ENCODE assay signal across 10 mouse cellular contexts in the genomic region with DNA sequence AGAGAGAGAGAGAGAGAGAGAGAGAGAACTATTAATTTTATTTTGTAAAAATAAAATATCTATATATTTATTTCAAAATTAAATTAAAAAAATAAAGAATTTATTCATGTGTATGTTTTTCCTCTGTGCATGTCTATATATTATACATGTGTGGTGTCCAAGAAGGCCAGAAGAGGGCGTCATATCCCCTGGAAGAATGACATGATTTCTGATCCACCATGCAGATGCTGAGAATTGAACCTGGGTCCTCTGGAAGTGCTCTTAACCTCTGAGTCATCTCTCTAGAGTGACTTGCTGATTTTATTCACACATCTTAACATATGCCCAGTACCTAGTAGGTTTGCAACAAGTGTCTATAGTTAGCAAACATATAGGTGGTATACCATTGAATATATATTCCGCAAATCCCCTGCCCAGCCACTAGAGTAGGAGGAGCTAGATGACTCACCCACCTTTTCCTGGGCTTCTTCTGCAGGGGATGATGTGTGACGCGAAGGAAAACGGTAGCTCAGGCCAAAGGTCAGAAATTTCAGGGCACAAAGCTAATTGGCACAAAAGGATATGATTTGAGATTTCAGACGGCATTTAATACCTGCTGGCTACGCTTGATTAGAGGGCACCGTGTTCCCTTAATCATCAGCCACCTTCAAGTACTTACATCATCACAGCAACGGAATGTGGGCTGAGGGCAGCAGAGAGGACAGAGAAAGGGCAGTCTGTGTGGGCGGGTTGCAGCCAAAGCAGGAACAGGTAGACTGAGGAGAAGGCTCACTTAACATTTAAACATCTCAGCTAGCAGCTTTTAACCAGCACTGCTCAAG.
DNase-seq lines count a peak whose midpoint lies in the region; ATAC-seq and TF ChIP-seq lines count a peak whose summit lies in the region.
"Had no signal": no experiment of that assay in that cellular context is flagged by ENCODE, and none has a peak within 500 bp of the region (broad histone marks: within the 10 kb centered on the region; RNA-seq: fewer than 3 reads in every experiment).

No protein-coding gene starts in this region.

- no peaks in the 10 kb centered on the region; a peak in 1 of 4 replicates for H3K27me3 ChIP-seq in MEL (ENCODE audit: control insufficient read depth in 1 of 2, insufficient read depth in 2 of 2, low read length in 2 of 2)
- no peaks in the 10 kb centered on the region for H3K27me3 ChIP-seq in intestine, embryonic 14.5 days (replicated peaks; ENCODE audit: control insufficient read depth, insufficient read depth, low read length)
- H3K27me3 ChIP-seq in lung, embryonic 16.5 days (ENCODE audit: control insufficient read depth, insufficient read depth, low read depth, low read length): no peaks in the 10 kb centered on the region
- H3K27me3 ChIP-seq: hindbrain, embryonic 15.5 days; liver, embryonic 13.5 days had no signal

- no peak overlapping the region for H3K4me3 ChIP-seq in layer of hippocampus, adult 2 months
- no peak overlapping the region for H3K4me3 ChIP-seq in MEL (ENCODE audit: control insufficient read depth in 1 of 2, insufficient read depth in 1 of 2, low read depth in 2 of 2, low read length in 2 of 2)
- H3K4me3 ChIP-seq in intestine, embryonic 14.5 days (ENCODE audit: low read depth, low read length): no peak overlapping the region
- no peak overlapping the region for H3K4me3 ChIP-seq in lung, embryonic 16.5 days (ENCODE audit: low read length)
- H3K4me3 ChIP-seq: hindbrain, embryonic 15.5 days; liver, embryonic 13.5 days had no signal

- no peak overlapping the region for H3K27ac ChIP-seq in layer of hippocampus, adult 2 months
- H3K27ac ChIP-seq in MEL (ENCODE audit: control insufficient read depth, low read depth, low read length): no peak overlapping the region
- no peak overlapping the region for H3K27ac ChIP-seq in intestine, embryonic 14.5 days (ENCODE audit: low read depth)
- peak overlapping the region; percentile 73 for H3K27ac ChIP-seq in lung, embryonic 16.5 days (ENCODE audit: low read length)
- H3K27ac ChIP-seq: hindbrain, embryonic 15.5 days; liver, embryonic 13.5 days had no signal

- H3K36me3 ChIP-seq in MEL (ENCODE audit: control insufficient read depth in 1 of 2, insufficient read depth in 2 of 2, low read length in 2 of 2): no peaks in the 10 kb centered on the region
- H3K36me3 ChIP-seq in intestine, embryonic 14.5 days (ENCODE audit: control insufficient read depth, insufficient read depth, low read length): no peaks in the 10 kb centered on the region
- no peaks in the 10 kb centered on the region for H3K36me3 ChIP-seq in lung, embryonic 16.5 days (ENCODE audit: control insufficient read depth, insufficient read depth, low read length)
- H3K36me3 ChIP-seq: hindbrain, embryonic 15.5 days; liver, embryonic 13.5 days had no signal

- H3K4me1 ChIP-seq in MEL (ENCODE audit: control insufficient read depth in 1 of 2, insufficient read depth in 2 of 2, low read length in 2 of 2): 0 out of 4 replicates have a peak, but pooled peaks cover 0 to 3% of the 10 kb centered on the region in 2 experiments
- no peaks in the 10 kb centered on the region for H3K4me1 ChIP-seq in intestine, embryonic 14.5 days (replicated peaks; ENCODE audit: control insufficient read depth, insufficient read depth, low read length)
- H3K4me1 ChIP-seq in lung, embryonic 16.5 days (replicated peaks; ENCODE audit: control insufficient read depth, insufficient read depth, low read length): peaks cover 11% of the 10 kb centered on the region
- H3K4me1 ChIP-seq: hindbrain, embryonic 15.5 days; liver, embryonic 13.5 days had no signal

- 33% methylated on average over 10 of the region's 10 CpGs for WGBS in intestine, embryonic 14.5 days
- 24% methylated on average over 10 of the region's 10 CpGs for WGBS in lung, embryonic 16.5 days

- H3K9me3 ChIP-seq in MEL (replicated peaks; ENCODE audit: insufficient read depth, low read length): no peaks in the 10 kb centered on the region
- H3K9me3 ChIP-seq in intestine, embryonic 14.5 days (ENCODE audit: control insufficient read depth, low read length): no peaks in the 10 kb centered on the region
- no peaks in the 10 kb centered on the region for H3K9me3 ChIP-seq in lung, embryonic 16.5 days (ENCODE audit: control insufficient read depth, low read length)
- H3K9me3 ChIP-seq: hindbrain, embryonic 15.5 days; liver, embryonic 13.5 days had no signal

- H3K4me2 ChIP-seq in intestine, embryonic 14.5 days (ENCODE audit: low read length): no peak overlapping the region
- peak overlapping the region; percentile 15 for H3K4me2 ChIP-seq in lung, embryonic 16.5 days (ENCODE audit: low read depth, low read length)
- H3K4me2 ChIP-seq: hindbrain, embryonic 15.5 days; liver, embryonic 13.5 days had no signal

- TF ChIP-seq EP300 in MEL (IDR thresholded peaks at IDR 0.05; ENCODE audit: low read depth in 1 of 2, low read length in 2 of 2): no peak

- no peak for TF ChIP-seq POLR2A in MEL (IDR thresholded peaks at IDR 0.05; ENCODE audit: control insufficient read depth in 1 of 2, insufficient read depth in 1 of 2, low read depth in 1 of 2, low read length in 2 of 2, poor library complexity in 1 of 2)

- DNase-seq in layer of hippocampus, adult 2 months (ENCODE audit: low spot score in 2 of 2): no peak
- no peak for DNase-seq in layer of hippocampus, adult 11-12 months (ENCODE audit: low spot score)
- peak; percentile 13 for DNase-seq in MEL (ENCODE audit: low read depth, low spot score)
- no peak for DNase-seq in intestine, embryonic 14.5 days (ENCODE audit: low spot score)
- no peak for DNase-seq in left cerebral cortex, postnatal 25 days (ENCODE audit: low spot score in 2 of 2)
- DNase-seq in cerebellum, adult 18-20 months: no peak
- no peak for DNase-seq in right cerebral cortex, postnatal 14 days
- DNase-seq: liver, embryonic 13.5 days had no signal

- H3K79me2 ChIP-seq in MEL (ENCODE audit: control insufficient read depth, insufficient read depth, low read length, poor library complexity): no peaks in the 10 kb centered on the region

- peak; percentile 3 for TF ChIP-seq RAD21 in MEL (IDR thresholded peaks at IDR 0.05; ENCODE audit: low read depth, low read length)

- peak; percentile 35; the same call in 1 of the 2 replicates for ATAC-seq in intestine, embryonic 14.5 days (replicated peaks; ENCODE audit: low FRiP score, low TSS enrichment, low read depth)
- ATAC-seq in lung, embryonic 16.5 days (ENCODE audit: low read depth): peak; percentile 57

- peak; percentile 49 for TF ChIP-seq CTCF in layer of hippocampus, adult 2 months (conservative IDR thresholded peaks at IDR 0.05)
- TF ChIP-seq CTCF in MEL (IDR thresholded peaks at IDR 0.05 in 2 of 3, conservative IDR thresholded peaks at IDR 0.05 in 1 of 3; ENCODE audit: control insufficient read depth in 1 of 3, insufficient read depth in 1 of 3, low read depth in 2 of 3, low read length in 3 of 3, poor library complexity in 1 of 3, severe bottlenecking in 1 of 3): peak in 1 of 3 experiments; percentile 16; a peak in 1 of 6 replicates

- no peak overlapping the region for H3K9ac ChIP-seq in MEL (ENCODE audit: control insufficient read depth, low read depth, low read length, poor library complexity, severe bottlenecking)
- no peak overlapping the region for H3K9ac ChIP-seq in intestine, embryonic 14.5 days (ENCODE audit: low read length)
- H3K9ac ChIP-seq in lung, embryonic 16.5 days (ENCODE audit: low read length): no peak overlapping the region
- H3K9ac ChIP-seq: hindbrain, embryonic 15.5 days; liver, embryonic 13.5 days had no signal

- intact Hi-C loops in left cerebral cortex, postnatal 25 days (cut with DNase I): loop anchor here (5.0 kb wide), 1 partner anchor 149 kb away; no protein-coding TSS in a partner anchor

TF ChIP-seq in MEL, 35 proteins besides CTCF, POLR2A, EP300 and RAD21:
- TF ChIP-seq MAZ (IDR thresholded peaks at IDR 0.05; ENCODE audit: low read depth, low read length): no peak
- peak; percentile 28; the same call in 1 of the 2 replicates for TF ChIP-seq SMC3 (IDR thresholded peaks at IDR 0.05; ENCODE audit: low read depth, low read length)
- no peak for TF ChIP-seq ZMIZ1 (IDR thresholded peaks at IDR 0.05; ENCODE audit: low read depth, low read length)
TF ChIP-seq in MEL: peak in this region for 1.
